Mouse (Mus musculus): ENCODE data around the gene Anxa11. TPM values are rescaled to one million over a fixed set of nuclear protein-coding genes. Genes with fewer than 3 reads are reported as not detected.
"Not testable (repeated sequence)": the region's sequence is repeated elsewhere in the genome, so short reads cannot be mapped to it uniquely, and the experiment has no call there.

Anxa11 gene
- total RNA-seq, 4 experiments from 2014 or later: 61.8 to 90.0 (median 71.0) TPM

- DNase-seq: peak; percentile 66
These were observed 27.4 kb downstream of the Anxa11 start for GRCm38 (mm10) chr14:25869135-25869878.

- DNase-seq: no peak
These were observed 30.8 kb downstream of the Anxa11 start for GRCm38 (mm10) chr14:25872461-25873415.

DNA sequence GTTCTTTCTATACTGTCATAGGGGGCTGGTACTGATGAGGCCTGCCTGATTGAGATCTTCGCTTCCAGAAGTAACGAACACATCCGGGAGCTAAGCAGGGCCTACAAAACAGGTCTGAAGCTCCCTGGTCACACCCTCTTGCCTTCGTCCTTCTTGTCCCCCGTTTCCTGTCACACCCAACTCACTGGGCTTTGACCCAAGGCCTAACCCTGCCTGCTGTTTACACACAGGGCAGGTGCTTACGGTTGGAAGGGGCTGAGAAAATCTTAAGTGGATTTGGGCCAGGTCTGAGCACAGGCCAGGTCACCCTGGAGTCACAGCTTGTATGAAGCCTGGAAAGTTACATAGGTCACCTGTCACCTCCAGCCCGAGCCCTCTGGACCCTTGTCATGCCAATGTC, 34.7 kb downstream of the Anxa11 start:
- not testable (repeated sequence) for DNase-seq

GRCm38 (mm10) chr14:25881769-25882168, 39.8 kb downstream of the Anxa11 start:
- not testable (repeated sequence) for DNase-seq

DNA sequence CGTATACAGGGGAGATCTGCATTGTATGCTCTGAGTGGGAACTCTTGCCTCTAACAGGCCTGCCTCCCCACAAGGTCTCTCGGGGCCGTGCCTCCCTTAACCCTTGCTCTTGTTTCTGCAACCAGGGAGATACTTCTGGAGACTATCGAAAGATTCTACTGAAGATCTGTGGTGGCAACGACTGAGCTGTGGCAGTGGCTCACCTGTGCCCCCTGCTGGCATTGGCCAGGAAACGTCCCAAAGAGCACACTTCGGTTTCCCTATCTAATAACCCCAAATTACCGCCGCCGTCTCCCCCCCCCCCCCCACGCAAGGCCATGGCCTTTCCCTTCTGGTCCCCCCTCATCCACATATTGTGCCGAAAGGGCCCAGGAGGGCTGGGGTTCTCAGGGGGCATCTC, 43.9 kb downstream of the Anxa11 start:
- DNase-seq: not testable (repeated sequence)

GRCm38 (mm10) chr14:25894566-25894965, 52.6 kb downstream of the Anxa11 start:
- not testable (repeated sequence) for DNase-seq

DNA sequence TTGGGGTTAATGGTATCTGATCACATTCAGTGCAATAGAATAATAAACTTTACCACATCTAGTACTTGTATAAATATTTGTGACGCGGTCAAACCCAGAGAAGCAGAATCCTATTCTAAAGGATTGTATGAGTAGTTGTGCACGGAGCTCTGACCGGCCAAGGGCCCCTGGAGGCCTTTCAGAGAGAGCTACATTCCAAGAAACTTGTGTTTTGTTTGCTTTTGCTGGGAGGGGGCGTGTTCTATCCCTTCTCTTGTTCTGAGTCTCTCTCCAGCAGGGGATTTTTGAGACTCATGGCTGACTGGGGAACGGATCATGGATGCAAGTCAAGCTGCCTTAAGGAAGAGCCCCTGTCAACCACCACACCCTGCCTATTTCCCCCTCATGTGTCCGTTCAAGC, 53.7 kb downstream of the Anxa11 start:
- DNase-seq: not testable (repeated sequence)

- DNase-seq: not testable (repeated sequence)
These were observed 61.0 kb downstream of the Anxa11 start, which contains the start of gene Plac9a for GRCm38 (mm10) chr14:25903000-25903399. Gene Plac9a, minus strand, starts transcription at chr14:25903100.

DNA sequence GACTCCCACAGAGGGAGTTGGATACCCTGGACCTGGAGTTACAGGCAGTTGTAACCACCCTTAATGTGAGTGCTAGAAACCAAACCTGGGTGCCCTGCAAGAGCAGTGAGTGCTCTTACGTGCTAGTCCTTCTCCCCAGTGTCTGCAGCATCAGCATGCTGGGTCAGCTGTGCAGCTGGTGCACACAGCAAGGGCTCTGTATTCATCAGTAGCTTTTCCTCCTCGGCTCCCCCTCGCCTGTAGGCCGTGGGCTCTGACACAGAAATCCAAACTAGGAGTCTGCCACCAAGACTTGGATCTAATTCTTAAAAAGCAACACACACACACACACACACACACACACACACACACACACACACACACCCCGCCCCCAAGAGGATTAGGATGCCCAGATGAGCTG, 63.3 kb downstream of the Anxa11 start:
- DNase-seq: not testable (repeated sequence)

- DNase-seq: not testable (repeated sequence)
These were observed 65.3 kb downstream of the Anxa11 start for GRCm38 (mm10) chr14:25907272-25907671.

- DNase-seq: not testable (repeated sequence)
These were observed 67.0 kb downstream of the Anxa11 start for GRCm38 (mm10) chr14:25908976-25909375.

GRCm38 (mm10) chr14:25918427-25919170, 76.6 kb downstream of the Anxa11 start:
- not testable (repeated sequence) for DNase-seq

GRCm38 (mm10) chr14:25926814-25927561, 85.0 kb downstream of the Anxa11 start:
- DNase-seq: not testable (repeated sequence)

DNA sequence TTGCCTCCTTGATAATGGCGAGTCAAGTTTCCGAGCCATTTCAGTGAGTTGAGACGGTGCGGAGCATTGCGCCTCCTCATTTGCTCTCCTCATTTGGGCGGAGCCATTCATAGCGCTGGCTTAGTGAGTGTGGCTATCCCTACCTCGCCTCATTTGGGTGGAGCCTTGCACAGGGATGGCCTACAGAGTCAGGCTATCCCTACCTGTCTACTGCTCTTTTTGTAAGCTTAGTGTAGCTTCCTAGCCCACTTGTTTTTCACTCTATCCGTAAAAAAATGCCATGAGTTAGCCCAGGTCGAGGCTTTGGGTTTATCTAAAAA, 85.6 kb downstream of the Anxa11 start, which contains the start of gene Tmem254a:
Gene Tmem254a (minus strand): TSS at position 111 of the 320 bp plus-strand sequence.
- DNase-seq: not testable (repeated sequence)

Small RNA genes within 50 kb of the gene (microRNA-seq; reads per million reads assigned to microRNA genes)
- 0 reads per million in 2 experiments for gene Gm23701

Other genes starting within 250 kb of the Anxa11 start
- gene Ppif, start 148.0 kb upstream of the Anxa11 start, total RNA-seq (2022): 10 to 100 TPM; 17.3 to 23.5 (median 19.4) TPM
- gene Zcchc24, start 73.1 kb upstream of the Anxa11 start, total RNA-seq (2022): 10 to 100 TPM; 17.8 to 25.0 (median 21.1) TPM
- gene Plac9a, start 60.9 kb downstream of the Anxa11 start, total RNA-seq (2022): 1 to 10 TPM; 1.3 to 2.8 (median 1.9) TPM
- 1 to 10 TPM; 1.5 to 3.1 (median 1.8) TPM for gene Tmem254a, start 85.5 kb downstream of the Anxa11 start, total RNA-seq (2022)
- not detected for gene Cphx1, start 96.1 kb downstream of the Anxa11 start, total RNA-seq (2022)
- under 1 TPM in 1 of 4 experiments, not detected in 3; 0.62 TPM for gene Duxbl1, start 136.4 kb downstream of the Anxa11 start, total RNA-seq (2022)
- 10 to 100 TPM in 3 of 4 experiments, 1 to 10 TPM in 1; 7.3 to 20.4 (median 17.7) TPM for gene Gm9780, start 200.6 kb downstream of the Anxa11 start, total RNA-seq (2022)
- gene Tmem254c, start 225.2 kb downstream of the Anxa11 start, total RNA-seq (2022): 10 to 100 TPM in 3 of 4 experiments, 1 to 10 TPM in 1; 8.7 to 18.2 (median 12.9) TPM
- not detected for gene Cphx2, start 239.4 kb downstream of the Anxa11 start, total RNA-seq (2022)
- not detected for gene Cphx3, start 240.1 kb downstream of the Anxa11 start, total RNA-seq (2022)

All from adrenal gland, adult 8-10 months (tissue).